Mouse (Mus musculus): ENCODE measurements at regions not wholly inside any gene's neighbourhood (a gene's known extent, or its start where the extent isn't known, plus 50 kb on each side); places are given as distances from the start of the nearest gene placed in this dataset.
"Not testable (repeated sequence)": the region's sequence is repeated elsewhere in the genome, so short reads cannot be mapped to it uniquely, and the experiment has no call there.

DNA sequence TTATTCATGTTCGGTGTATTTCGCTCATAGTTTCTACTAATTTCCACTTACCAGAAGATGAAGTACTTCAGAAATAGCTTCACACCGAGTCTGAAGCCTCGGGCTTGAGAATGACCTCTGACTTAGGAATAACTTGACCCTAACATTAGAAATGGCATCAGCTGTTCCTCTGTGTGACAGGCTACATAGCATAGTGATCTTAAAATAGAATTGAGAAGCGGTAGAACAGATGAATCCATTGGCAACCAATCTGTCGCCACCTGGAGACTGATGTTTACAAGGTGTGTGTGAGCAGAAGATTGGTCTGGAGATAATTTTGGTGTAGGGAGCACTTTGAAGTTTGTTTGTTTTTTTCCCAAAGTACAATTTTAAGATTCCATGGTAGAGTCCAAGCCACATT is 60.9 kb upstream of the Ahi1 start:
- DNase-seq, result no peak

DNA sequence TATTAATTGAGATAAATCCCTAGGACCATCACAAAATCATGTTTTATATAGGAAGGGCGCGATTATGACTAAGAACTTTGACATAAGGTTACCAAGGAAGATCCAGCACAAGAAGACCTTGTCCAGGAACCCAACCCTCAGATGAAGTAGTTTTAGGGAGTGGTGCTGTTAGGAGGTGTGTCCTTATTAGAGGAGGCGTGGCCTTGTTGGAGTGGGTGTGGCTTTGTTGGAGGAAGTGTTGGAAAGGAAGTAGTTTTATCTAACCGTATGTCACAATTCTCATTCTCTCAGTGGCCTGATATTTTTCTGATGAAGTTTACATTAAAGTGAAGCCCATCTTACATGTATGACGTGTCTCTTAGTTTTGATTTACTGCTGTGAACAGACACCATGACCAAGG is 68.7 kb upstream of the Ahi1 start:
- no peak for DNase-seq

DNA sequence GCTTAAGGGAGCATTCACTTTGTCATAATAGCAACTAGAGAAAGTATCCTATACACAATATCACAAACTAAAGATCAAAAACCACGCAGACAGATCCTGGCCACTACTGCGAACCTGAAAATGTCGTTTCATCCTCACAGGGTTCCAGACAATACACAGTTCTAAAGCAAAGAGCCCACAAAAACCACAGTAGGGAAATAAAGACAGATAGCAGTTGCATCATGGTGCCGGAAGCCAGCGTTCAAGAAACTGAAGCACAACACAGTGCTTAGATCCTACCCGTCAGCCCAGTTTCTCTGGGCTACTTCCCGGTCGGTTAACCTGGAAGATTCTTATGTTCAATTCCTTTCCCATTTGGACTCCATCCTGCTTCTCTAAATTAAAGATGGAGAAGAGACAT is 69.7 kb upstream of the Ahi1 start:
- no peak for DNase-seq

DNA sequence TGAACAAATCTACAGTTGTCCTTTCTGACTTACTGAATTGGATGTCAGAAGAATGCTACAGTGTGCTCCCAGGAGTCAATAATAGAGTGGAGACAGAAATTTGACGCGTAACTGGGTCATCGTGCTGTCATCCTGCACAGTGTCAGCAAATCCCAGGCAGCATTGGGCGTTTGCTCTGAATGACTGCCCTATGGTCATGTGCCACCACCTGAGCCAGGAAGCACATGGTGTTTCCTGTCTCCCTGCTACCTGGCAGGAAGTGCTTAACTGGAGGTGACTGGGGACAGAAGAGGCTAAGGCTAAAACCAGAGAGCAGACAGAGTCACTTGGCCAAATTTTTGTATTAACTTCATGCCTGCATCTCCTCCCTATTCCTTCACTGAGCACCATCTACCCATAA is 72.1 kb upstream of the Ahi1 start:
- no peak for DNase-seq

DNA sequence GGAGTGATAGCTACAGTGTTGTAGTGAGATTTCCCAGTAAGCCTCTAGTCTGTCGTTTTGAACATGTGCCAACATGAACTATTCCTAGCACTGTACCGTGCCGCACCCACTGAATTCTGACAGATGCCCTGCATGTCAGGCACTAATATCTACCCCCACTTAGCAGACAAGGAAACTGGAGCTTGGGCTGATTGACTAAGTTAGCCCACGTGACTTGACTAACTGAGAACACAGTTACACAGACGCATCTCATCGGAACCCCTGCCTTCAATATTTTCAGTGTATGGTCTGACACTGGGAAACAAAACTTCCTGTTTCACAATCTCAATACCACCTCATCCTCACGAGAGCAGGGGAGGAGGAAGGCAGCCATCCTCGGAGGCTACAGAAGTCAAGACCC is 72.9 kb upstream of the Ahi1 start:
- no peak for DNase-seq

DNA sequence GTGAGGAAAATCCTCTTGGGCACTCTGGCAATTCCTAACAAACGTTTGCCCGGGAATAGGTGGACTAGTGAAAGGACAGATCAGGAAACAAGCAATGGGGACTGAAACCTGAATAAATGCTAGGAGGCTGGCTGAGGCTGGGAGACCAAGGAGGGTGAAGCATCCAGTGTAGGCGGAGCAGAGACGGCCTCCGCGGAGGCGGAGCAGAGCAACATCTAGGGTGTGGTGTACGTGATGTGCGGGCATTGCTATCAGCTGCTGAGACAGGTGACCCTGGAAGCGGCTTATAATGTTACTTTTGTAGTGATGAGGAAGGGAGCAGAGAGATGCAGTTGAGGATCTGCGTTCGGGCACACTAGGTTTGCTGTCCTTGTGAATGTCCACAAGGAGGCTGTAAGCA is 85.3 kb upstream of the Ahi1 start:
- DNase-seq, result no peak

DNA sequence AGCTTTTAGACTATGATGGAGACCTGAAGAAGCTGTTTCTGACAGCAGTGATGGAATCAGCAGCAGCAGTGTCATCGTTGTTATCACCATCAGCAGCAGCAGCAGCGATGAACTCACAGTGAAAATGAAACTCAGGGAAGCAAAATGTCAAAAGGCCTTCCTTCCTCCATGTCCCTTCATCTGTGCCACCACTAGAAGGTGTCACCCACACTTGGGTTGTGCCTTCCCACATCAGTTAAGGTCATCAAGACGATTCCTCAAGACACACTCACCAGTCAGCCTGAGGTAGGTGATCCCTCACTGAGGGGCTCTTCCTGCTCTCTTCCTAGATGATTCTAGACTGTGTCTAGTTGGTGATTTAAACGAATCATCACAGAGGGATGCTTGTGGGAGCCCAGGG is 87.3 kb upstream of the Ahi1 start:
- DNase-seq, result no peak

DNA sequence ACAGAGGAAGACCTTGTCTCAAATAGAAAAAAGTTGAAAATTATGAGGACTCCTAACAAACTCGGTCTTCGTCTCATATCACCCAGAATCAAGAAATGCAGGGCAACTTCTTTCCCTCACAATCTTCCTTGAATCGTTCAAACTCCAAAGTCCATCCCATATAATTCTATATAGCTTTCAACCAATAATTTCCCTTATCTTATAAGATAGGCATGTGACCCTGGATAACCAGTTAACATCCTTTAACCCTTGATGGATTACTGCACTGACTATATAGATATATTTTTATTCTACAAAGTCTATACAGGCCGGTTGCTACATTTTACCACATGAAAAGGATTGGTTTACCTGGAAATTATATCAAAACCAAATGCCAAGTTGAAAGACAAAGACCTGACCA is 94.9 kb upstream of the Ahi1 start:
- DNase-seq, result no peak

DNA sequence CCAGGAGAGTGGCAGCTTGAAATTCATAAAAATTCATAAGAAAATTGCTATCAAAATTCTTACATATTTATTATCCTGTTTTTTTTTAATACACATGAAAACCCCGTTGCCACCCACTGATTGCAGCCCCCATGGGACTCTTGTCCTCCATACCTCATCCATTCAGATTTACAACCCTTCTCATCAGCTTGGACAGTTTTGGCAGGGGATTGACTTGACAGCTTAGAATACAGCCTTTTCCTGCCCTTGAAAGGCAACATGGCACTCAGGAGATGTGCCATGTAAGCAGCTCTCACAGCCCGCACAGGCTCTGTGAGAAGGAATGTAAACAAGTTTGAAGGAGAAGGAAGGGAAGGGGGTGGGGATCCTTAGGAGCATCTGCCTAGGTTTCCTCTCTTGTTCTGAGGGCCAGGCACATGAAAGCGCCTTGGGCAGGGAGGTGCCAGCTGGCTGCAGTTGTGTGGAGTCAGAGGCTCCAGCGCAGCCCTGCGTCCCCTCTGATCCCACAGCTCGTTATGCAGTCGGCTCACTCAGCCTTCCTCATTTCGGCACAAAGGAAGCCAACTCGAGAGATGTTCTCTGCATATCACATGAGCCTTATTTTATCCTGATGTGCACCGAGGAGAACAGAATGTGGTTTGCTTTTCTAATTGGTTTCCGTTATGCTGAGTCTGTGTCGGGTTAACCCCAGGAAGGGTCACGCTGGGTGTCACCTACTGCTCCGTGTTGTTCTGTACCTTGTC is 97.6 kb upstream of the Ahi1 start:
- peak; percentile 25 for DNase-seq

DNA sequence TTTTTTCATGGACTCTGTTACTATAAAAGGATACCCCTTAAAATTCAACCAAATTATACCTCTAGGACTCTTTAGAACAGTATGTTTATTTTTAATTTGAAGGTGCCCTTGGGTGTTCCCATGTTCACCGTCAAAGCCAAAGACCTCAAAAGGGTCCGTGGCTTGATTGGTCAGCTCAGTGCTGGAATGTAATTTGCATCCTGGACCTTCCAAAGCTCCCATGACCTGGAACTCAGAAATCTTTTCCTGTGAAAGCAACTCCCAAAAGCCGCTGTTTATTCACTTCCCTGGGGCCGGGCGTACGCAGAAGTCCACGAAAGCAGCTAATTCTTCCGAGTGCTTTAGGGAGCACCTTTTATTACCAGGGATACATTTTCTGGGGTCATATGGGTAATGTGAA is 105.1 kb upstream of the Ahi1 start:
- DNase-seq, result no peak

DNA sequence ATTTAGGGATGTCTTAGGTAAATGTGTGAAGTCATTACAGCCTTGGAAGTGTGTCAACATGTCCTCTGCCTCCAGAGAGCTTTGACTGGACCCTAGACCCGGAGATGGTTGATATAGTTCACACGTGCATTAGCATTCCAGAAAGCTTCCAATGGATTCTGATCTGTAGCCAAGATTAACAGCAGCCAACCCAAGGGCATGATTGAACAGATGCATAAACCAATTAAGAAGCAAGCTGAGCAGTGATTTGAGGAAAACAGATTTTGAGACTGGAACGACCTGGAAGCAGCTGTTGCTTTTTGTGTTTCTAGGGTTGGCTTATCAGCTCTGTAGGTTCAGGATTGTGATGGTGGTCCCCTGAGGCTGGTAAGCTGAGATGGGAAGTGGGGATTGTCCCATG is 109.1 kb upstream of the Ahi1 start:
- DNase-seq, result no peak

DNA sequence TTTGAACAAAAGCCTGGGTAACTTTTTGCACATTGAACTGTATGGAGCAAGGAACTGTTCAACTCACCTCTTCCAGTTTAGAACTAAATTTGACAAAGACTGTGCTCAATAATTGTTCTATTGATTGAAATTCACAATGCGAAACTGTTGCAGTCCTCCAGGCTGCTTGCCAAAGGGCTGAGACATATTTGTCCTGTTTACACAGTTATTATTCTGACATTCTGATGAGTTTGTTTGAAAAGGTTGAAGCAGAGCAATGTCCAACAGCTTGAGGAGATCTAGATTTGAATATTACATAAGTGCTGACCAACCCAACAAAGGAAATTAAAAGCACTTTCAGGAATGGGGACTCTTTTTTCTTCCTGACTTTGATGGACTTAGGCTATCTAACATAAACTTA is 110.2 kb upstream of the Ahi1 start:
- no peak for DNase-seq

DNA sequence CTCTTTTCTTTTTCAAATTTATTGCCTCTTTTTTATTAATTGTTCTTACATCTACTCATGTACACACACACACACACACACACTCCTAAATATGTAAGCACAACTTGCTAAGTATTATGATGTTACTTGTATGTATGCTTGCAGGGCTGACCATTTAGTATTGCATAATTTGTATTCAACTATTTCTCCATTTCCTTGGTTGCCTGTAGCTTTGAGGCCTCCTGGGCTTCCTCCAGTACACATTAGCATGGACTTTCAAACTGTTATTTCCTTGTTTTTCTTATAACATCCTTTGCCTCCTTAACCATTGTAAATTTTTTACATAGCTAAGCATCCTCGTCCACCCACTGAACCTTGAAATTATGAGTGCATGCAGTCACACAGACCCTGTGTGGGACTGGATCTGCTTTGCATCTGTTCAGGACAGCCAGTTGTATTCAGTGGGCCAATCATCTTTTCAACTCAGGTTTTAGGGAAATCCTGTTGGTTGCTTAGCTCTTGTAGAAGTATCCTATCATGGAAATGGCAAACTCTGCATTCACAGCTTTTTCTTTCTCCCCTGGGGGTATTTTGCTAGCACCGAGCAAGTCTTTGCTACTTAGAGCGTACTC is 110.8 kb upstream of the Ahi1 start:
- DNase-seq, result no peak

DNA sequence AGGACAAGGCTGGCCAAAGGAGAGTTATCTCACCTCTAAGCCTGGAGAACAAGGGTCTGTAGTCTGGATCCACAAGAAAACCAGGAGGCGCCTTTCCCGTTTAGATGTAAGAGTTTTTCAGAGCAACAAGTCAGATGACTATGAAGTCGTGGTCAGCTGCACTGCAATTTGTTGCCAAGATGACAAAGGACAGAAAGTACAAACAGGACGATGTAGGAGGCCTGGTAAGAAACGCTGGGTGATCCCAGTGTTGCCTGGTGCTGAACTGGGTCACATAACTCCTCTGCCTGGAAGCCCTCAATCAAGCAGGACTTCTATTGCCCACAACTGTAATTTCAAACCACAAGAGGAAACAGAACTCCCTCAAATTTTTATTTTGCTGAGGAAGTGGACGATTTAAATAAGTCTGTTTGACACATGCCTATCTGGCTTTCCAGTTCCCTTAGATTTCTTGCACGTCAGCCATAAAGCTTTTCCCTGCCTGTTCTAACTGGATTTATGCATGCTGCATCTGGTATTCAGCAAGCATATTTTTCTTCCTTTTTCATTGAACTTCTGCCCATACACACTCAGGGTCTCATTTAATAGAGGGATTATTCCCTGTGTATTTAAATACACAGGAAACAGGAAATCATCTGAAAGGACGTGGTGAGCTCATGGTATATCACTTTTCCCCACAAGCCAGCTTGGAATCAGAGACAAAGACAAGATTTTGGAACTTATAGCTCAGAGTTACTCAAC is 113.5 kb upstream of the Ahi1 start:
- no peak for DNase-seq

DNA sequence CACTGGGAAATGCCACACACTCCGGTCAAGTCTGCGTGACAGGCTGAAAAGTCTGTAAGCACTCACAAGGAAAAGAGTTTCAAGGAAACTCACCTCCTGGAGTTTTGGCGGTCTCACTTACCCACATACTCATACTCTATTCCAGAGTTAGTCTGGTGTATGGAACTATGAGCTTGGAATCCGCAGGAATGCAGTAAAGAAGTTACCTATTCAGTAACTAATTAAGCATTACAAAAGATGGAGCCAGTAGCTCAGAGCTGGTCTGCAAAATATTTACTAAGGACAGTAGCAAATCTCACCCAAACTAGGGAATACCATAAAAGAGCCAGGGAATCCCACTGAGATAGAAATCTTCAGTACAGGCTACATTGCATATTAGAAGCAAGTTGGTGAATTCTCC is 111.9 kb upstream of the Pde7b start:
- not testable (repeated sequence) for DNase-seq

DNA sequence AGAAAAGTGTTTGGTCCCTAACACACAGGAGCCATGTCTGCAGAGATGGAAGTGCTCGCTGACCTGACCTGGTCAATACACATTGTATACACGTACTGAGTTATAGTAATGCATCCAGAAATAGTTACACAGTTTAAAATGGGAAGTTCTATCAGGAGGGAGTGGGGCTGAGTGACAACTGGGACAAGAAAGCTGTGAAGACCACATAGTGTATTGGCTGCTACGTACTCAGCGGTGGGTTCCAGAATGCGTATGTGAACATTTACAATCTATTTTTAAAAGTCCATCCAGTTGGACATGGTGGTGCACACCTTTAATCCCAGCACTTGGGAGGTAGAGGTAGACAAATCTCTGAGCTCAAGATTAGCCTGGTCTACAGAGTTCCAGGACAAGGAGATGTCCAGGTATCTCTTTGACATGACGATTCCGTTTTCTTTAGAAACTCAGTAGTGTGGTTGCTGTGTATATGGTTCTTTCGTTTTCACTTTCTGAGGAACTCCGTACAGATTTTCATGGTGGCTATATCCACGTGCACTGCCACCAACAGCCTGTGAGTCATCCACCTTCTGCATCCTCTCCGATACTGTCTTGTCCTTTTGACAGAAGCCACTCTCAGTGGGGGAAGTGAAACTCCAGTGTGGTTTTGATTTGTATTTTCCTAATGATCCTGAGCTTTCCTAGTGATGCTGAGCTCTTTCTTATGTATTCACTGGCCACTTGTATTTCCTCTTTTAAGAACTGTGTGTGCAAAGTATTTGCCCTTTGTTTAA is 110.1 kb upstream of the Pde7b start:
- DNase-seq, result no peak

DNA sequence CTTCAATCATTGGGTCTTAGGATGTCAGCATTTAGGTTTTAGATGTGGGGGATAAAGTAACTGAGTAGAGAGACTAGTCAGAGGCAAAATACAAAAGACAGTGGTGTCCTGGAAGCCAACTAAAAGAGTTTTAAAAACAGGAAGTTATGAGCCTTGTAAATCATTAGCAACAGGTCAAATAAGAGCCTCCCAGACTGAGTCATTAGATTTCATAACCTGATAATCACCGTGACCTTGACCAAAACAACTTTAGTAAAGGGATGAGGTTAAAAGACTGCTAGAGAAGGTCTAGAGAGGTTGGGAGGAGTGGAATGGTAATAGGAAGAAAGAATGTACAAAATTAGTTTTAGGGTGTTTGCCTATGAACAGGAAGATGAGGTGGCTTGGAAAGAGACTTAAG is 103.4 kb upstream of the Pde7b start:
- no peak for DNase-seq

DNA sequence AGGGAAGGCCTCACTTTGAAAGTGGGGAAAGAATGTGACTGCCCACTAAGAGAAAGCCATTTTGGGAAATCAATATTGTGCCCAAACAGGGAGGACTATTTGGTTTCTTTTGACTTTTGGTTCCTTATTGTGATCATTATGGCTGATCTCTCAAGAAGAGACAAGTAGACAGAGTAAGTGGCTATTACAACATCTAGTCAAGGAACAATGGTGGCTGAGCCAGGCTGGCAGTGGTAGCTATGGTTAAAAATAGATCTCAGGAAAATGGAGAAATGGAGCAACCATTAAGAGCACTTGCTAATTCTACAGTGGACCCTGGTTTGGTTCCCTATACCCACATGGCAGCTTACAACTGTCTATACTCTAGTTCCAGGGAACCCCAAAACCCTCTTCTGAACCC is 102.6 kb upstream of the Pde7b start:
- DNase-seq, result no peak

DNA sequence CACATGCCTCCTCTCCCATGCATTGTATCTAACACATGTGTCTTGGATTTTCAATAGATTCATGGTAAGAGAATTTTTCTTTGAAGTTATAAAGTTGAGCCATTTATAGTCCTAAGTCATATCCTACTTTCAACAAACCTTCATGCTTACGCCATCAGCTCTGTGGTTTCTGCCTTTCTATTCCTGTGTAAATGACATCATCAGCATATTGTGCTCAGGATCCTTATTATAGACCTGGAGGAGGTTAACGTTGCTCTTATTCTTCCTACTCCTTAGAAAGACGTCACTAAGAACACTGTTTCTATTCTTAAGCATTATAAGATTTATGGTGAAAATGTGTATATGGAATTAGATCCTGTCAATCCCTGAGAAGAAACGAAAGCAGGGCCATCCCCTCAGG is 93.7 kb upstream of the Pde7b start:
- DNase-seq, result no peak

DNA sequence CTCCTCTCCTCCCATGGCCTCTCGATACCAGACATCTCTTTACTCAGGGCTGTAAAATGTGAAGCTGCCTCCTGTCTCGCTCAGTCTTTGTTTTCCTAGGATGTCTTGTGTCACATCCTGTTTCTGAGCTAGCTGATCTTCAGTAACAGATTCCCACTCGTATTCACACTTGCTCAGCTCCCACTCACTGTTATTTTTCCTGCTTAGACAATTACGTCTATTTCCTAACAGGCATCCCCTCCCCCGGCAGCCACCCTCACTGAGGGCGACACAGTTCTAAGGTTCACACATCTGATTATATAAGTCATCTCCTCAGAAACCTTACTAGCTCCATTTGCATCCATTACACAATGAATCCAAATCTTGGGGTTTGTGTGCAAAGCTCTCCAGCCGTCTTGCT is 74.9 kb upstream of the Pde7b start:
- DNase-seq, result no peak

DNA sequence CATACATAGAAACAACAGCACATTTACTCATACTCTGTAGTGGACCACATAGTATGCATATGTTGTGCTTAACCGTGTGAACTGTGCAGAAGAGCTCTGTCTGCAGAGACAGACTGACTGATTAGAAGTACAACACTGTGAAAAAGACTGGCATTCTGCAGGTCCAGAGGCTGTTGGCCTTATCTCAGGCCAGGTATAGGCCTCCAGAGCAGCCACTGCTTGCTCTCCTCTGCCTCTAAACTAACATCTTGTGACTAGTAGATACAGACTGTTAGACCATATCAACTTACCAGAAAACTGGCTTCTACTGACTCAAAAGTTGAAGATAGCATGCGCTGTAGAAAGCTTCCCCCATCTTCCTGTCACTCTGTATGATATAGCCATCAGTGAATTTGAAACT is 73.5 kb upstream of the Pde7b start:
- DNase-seq, result no peak

DNA sequence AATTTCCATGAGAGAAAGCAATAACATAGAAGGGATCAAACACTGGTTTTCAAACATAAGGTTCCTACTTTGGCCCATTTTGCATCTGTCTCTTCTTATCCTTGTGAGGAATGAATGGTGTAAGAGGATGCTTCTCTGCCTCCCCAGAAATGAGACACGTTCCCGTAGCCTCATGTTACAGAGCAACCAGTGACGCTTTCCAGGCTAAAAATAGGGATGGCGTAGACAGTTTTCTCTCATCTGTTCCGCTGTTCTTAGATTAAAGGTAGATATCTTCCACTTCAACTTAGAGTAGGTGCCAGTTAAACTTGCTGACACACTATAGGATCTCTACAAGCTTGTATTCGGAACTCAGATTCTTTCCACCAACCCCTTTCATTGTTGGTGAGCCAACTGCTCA is 69.1 kb upstream of the Pde7b start:
- DNase-seq, result no peak

DNA sequence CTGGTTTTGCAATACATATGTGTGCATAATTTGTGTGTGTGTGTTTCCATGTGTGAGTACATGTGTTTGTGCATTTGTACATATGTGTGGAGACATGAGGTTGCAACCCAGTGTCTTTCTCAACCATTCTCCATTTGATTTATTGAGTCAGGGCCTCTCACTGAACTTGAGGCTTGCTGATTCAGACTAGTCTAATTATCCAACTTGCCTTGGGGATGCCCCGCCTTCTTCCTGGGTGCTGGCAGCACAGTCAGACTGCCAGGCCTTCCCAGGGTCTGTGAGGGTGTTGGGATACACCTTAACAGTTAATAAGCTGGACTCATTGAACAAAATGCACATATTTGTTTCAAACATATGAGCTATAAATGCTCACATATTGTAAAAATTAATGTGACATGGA is 56.1 kb upstream of the Pde7b start:
- peak; percentile 43 for DNase-seq
